Mouse (Mus musculus): ENCODE measurements around the gene Spg20.
A peak's percentile ranks its signal among the peaks of the same experiment; 100 is the strongest.

Gene Spg20

DNA sequence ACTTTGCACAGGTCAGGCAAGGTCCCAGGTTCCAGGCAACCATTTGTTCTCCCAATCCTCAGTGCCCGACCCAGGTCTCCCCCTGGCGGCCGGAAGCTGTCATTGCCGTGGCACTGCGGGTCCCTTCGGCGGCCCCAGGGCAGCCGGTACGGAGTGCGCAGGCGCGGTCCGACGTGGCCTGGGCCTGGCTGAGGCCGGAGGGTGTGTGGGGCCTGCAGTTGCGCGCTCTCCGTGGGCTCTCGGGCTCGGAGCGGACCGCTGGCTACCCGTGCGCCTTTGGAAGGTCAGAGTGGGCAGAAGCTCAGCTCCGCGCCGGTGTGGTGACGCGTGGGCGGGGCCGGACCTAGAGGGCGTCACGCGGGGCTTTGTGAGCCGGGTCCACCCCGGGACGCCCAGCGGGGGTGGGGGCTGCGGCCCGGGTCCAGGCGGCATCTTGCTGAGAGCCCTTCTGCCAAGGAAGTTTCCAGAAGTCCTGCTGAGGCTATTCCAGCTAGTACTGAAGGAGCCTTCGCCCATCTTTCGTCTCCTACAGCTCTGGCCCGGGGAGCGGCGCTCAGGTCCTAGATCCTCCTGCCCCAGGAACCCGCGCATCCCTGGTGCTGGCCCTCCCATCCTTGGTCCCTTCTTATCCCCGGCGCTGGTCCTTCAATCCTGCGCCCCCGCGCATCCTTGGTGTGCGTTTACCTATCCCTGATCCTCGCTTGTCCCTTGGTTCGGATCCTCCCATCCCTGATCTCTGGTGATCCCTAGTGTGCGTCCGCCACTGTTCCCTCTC, at the start of gene Spg20:
TSS of gene Spg20 (plus strand) at position 174 of the 775 bp plus-strand sequence.
- peak; percentile 97 for DNase-seq

DNA sequence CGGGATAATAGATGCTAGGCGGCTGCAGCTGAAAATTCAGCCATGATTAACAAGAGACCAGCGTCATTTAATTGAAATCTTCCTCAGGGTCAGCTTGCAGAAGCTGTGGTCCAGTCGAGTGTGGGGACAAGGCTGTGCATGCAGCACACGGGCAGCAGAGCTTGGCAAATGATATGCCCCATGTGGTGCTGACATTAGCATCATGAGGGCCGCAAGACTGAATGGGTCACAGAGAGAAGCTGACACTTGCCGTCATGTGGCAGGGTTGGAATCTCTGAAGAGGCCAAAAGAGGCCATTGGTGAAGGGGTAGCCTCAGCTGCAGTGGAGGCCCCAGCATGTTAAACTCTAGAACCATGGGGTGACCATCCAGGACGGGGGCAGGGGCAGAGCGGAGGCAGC, 49.3 kb upstream of the Spg20 start:
- DNase-seq = no peak

GRCm38 (mm10) chr3:55064396-55064795, 47.5 kb upstream of the Spg20 start:
- peak; percentile 84 for DNase-seq

DNA sequence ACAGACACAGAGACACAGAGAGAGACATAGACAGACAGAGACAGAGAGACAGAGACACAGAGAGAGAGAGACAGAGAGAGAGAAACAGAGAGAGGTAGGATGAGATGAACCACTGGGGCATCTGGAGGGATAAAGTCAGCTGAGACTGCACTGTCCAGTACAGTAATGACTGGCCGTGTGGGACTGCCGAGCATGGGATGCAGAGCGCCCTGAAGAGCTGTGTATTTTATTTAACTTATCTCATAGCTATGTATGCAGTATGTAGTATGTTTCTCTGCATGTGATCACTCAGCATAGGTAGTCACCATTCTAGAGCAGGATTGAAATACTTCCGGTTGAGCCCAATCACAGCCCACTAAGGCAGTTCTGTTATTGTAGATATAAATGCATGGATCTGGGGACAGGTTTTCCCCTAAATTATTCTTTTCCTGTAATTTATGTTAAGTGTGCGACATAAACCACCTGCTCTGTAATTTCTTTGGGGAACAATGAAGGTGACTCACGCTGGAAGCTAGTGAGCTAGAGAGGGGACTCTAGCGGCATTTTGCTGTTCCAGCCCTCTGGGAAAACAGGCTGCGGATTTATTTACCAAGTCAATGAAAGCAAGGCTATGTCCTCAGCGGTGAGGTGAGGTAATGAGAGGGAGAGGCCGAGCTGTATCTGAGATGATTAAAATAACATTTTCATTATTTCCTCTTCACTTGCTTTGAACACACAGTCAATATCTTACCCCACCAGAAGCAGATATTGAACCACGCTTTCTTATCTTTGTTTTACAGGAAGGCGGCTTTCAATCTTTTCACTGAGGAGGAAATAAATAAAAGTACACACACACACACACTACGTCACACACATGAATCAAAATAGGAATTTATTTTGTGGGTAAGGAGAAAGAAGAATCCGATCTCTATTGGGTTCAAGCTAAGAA, 45.9 kb upstream of the Spg20 start:
- DNase-seq = no peak

DNA sequence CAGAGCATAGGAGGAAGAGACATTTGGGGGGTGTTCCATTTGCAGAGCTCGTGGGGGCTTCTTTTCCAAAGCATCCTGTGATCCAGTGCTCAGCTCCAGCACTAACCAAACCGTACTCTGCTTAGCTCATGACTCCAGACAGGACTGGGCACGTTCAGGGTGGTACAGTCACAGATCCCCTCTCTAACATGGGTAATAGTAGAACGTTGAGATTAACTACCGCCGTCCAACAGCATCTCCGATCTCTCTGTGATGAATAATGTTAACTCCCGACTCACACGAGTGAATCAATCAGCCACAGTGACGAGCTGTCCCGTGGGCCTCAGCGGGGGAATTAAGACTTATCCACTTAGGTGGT, 45.3 kb upstream of the Spg20 start:
- DNase-seq = no peak

DNA sequence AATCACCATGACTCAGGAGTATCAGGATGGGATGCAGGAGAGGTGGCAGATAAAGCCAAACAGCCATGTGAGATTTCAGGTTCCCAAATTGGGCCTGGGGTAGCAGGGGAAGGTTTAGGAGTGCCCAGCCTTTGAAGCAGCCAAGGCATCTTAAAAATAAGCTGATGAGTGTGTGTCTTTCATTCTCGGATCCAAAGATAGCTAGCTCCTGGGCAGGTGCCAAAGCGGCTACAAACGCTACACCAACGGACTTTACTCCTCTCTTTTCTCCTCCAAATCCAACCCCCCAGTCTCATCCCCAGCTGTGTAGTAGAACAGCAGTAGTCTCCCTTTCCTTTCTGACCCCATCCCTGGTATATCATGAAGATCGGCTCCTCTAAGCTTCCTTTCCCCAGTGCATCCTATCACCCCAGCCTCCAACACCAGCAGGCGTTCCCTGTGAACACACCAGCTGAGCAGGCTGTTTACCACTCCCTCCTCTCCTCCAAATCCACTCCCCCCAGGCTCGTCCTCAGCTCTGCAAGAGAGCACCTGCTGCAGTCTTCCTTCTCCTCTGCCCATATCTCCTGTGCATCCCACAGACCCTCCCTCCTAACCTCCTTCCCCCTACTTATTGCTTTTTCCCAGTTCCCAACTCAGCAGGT, 44.0 kb upstream of the Spg20 start:
- DNase-seq = no peak

GRCm38 (mm10) chr3:55074576-55075293, 37.2 kb upstream of the Spg20 start:
- no peak for DNase-seq

- DNase-seq = no peak
Measured at GRCm38 (mm10) chr3:55075294-55075648, 36.6 kb upstream of the Spg20 start.

DNA sequence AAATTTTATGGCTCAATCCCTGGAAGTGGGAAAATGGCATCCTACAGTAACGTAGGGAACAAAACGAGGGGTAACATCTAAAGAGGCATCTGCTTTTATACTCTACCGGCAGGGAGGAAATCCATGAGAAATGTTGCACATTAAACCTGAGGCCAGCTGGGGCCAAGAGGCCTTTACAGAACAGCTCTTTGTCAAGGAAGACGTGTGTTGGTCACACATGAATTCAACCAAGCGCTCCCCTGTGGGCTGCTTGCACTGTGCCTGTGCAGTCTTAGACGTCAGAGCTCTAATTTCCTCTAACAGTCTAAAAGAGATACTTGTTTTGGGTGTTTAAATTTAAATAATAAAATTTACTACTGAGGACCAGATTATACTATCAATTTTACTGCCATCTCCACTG, 33.7 kb upstream of the Spg20 start:
- DNase-seq = no peak

- DNase-seq = no peak
Measured at GRCm38 (mm10) chr3:55079619-55080018, 32.3 kb upstream of the Spg20 start.

GRCm38 (mm10) chr3:55080055-55080454, 31.9 kb upstream of the Spg20 start:
- DNase-seq = peak; percentile 73

DNA sequence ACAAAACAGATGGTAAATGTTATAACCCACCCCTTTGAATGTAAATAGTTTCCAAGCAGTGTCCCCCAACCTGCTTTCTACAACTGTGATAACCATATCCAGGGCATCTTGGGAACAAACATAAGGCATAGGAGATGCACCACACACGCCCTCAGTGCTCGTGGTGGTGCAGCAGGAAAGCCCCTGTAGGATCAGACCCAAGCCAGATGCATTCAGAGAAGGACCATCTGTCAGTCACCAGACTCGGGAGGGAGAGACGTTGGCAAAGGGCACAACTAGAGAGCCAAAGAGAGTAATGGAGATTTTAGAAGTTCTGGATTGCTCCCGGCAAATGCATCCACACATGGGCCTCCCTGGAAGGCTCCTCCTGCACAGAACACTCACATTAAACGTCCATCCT, 27.1 kb upstream of the Spg20 start:
- DNase-seq = no peak

- no peak for DNase-seq
Measured at GRCm38 (mm10) chr3:55085716-55086115, 26.2 kb upstream of the Spg20 start.

DNA sequence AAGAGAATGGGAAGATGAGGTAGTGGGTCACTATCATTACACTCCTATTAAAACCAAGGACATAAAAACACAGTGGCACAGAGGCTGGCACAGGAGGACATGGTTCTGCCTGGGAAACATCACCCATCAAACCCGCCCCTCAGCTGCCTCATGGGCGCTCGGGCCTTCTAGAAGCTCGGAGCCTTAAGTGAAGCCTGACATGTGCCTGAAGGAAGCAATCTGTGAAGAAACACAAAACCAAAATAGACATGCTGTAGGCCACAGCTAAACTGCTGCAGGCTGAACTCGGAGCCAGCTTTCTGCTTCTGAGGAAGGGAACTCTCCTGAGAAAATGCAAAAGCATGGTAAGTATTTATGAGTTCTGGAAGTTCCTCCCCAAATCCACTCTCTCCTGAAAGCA, 25.0 kb upstream of the Spg20 start:
- DNase-seq = no peak

- DNase-seq = no peak
Measured at GRCm38 (mm10) chr3:55087360-55087759, 24.5 kb upstream of the Spg20 start.

DNA sequence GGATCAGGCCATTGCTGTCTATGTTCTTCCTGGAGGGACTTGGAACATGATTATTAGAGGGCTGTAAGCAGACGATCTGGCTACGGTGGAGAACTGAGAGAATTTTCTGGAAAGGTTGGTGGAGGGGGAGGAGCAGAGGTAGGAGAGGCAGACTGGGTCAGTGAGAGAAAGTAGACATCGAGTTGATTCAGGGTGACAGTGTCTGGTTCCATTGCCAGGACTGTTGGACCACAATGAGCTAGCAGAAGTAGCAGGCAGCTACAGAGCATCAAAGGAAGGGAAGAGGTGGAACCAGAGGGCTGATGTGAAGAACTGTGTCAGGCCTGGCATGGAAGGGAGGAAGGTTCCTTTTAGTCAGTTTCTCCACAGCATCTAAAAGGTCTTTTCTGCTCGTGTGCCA, 23.5 kb upstream of the Spg20 start:
- no peak for DNase-seq

DNA sequence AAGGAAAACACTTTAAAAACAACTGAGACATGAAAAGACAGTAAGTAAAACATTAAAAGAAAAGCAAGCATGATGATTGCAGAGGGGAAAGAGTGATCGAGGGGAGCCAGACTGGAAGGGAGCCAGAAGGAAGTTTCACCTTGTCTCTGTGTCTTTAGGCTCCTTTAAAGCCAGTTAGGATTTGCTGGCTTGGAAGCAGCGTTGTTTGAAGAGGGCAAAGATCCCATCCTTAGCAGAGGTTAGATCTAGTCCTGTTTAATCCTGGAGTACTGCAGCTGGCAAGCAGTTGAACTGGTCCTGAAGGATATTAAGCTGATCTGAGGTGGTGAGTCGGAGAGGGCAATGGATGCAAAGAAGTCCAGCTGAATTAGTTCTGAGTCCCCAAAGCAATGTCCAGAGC, 23.1 kb upstream of the Spg20 start:
- DNase-seq = no peak

GRCm38 (mm10) chr3:55089291-55089690, 22.6 kb upstream of the Spg20 start:
- DNase-seq = no peak

DNA sequence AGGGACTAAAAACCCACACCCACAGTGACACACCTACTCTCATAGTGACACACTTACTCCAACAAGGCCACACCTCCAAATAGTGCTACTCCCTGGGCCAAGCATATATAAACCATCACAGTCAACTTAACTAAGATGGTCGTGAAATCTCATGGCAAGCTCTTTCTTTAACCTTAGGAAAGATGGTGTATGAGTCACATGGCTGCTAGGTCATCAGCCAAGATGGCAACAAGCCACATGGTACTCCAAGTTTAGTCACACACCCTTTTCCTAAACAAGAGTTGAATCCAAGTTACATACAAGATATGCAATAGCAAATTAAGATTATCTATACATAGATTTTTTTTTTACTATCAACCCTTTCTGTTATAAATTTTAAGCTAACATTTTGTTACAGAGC, 18.7 kb upstream of the Spg20 start:
- no peak for DNase-seq

DNA sequence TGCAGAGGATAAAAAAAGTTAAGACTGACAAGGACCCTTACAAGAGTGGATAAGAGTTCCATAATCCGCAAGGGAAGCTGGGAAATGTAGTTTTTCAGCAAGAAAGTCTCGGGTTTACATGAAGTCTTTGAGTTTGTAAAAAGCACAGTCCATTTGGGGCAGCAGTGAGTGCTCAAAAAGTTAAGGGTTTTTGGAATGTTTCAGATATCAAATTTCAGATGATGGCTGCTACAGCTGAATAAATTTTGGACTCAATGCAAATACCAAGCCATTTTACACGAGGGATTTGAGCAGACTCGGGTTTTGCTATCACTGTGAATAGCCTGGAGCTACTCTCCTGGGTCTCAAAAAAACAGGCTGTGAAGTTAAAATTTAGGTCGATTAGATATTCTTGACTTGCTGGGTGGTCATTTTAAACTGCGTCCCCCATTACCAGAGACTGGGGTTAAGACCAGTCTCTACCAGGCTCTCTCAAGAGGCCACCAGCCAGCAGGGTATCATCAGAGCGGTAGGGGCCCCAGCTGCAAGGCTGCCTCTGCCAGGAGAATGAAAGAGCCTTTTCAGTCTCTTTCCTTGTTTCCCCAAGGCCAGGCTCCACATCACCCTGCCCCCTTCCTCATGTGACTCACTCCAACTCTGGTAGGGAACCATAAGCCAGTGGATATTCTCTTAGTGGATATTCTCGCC, 15.8 kb upstream of the Spg20 start:
- DNase-seq = no peak

GRCm38 (mm10) chr3:55096655-55097005, 15.3 kb upstream of the Spg20 start:
- no peak for DNase-seq

- DNase-seq = no peak
Measured at GRCm38 (mm10) chr3:55097186-55097585, 14.7 kb upstream of the Spg20 start.

GRCm38 (mm10) chr3:55098014-55098413, 13.9 kb upstream of the Spg20 start:
- no peak for DNase-seq
